Mouse (Mus musculus) midbrain, embryonic 11.5 days (tissue): ENCODE data around the gene Slc6a9. TPM values are rescaled to one million over a fixed set of nuclear protein-coding genes. Genes with fewer than 3 reads are reported as not detected.
A peak's percentile ranks its signal among the peaks of the same experiment; 100 is the strongest.

ENCODE experiments used
- ATAC-seq: fragments of 200-750 bp; cut with Nextera tagmentation; 2 replicates; pipeline ENCODE4 v1.8.0; 2017; ENCODE audit warnings: moderate TSS enrichment, moderate library complexity; ENCODE audit not compliant: low FRiP score
- DNase-seq: peaks from one replicate; pipeline ENCODE4 v3.0.0; 2015; ENCODE audit warnings: low spot score; ENCODE audit errors: missing footprints
- H3K27ac ChIP-seq: fragments of 300-500 bp; sonication (generic); 2 replicates; pipeline ENCODE4 v1.5.1; 2014; ENCODE audit warnings: low read depth, low read length
- H3K27me3 ChIP-seq: fragments of 300-500 bp; sonication (generic); 2 replicates; pipeline ENCODE4 v1.6.1; 2014; ENCODE audit warnings: mild to moderate bottlenecking, low read length, moderate library complexity, mixed read lengths; ENCODE audit not compliant: control insufficient read depth, insufficient read depth
- H3K36me3 ChIP-seq: fragments of 300-500 bp; sonication (generic); 2 replicates; pipeline ENCODE4 v1.6.1; 2014; ENCODE audit warnings: mild to moderate bottlenecking, low read length, moderate library complexity, mixed read lengths; ENCODE audit not compliant: control insufficient read depth, insufficient read depth
- H3K4me1 ChIP-seq: fragments of 300-500 bp; sonication (generic); 2 replicates; pipeline ENCODE4 v1.6.1; 2014; ENCODE audit warnings: low read length; ENCODE audit not compliant: control insufficient read depth, insufficient read depth
- H3K4me2 ChIP-seq: fragments of 300-500 bp; sonication (generic); 2 replicates; pipeline ENCODE4 v1.6.1; 2014; ENCODE audit warnings: mild to moderate bottlenecking, moderate library complexity
- H3K4me3 ChIP-seq: fragments of 300-500 bp; sonication (generic); 2 replicates; pipeline ENCODE4 v1.5.1; 2014; ENCODE audit warnings: low read depth, low read length
- H3K9ac ChIP-seq: fragments of 300-500 bp; sonication (generic); 2 replicates; pipeline ENCODE4 v1.6.1; 2014; ENCODE audit warnings: low read length
- H3K9me3 ChIP-seq: fragments of 300-500 bp; sonication (generic); 2 replicates; pipeline ENCODE4 v1.6.1; 2016; ENCODE audit warnings: low read length; ENCODE audit not compliant: control insufficient read depth
- WGBS: fragments of 180-500 bp; shearing (Covaris S2); extraction: QIAGEN DNeasy Blood & Tissue Kit; methylation state at CpG from one replicate; pipeline ENCODE4 v1.1.7; 2014; 5-methylcytosine and 5-hydroxymethylcytosine counted together
- polyA plus RNA-seq: library from polyadenylated mRNA; unstranded; fragments of >200 nt; fragmentation: Nextera tagmentation; extraction: Ambion mirVana; gene quantifications from 2 replicates; pipeline ENCODE4 v1.2.1, GENCODE M21; 2014

Slc6a9 gene
- polyA plus RNA-seq, 1 experiment from 2014 or later = 4.6 TPM

DNA sequence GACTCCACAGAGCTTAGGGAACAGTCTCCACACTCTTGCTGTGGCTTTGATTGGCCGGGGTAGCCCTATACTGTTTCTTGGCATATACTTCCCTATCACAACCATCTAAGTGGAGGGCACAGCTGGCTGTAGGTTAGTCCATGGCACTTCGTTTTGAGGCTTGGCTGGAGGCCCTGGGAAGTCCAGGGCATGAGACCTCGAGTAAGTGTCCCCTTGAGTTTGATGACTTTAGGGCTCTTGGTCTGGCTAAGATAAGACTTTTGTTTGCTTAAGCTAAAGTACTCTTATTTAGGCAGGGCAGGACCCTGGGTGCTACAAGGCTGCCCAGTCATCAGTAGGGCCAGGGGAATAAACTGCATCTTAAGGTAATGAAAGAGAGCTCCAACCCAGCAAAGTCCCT lies 63.8 kb downstream of the Slc6a9 start:
- no peak overlapping the region for H3K4me3 ChIP-seq
- WGBS = 91% methylated on average over 3 of the region's 3 CpGs
- no peaks in the 10 kb centered on the region for H3K9me3 ChIP-seq
- no peak for ATAC-seq
- H3K27ac ChIP-seq = no peak overlapping the region
- H3K9ac ChIP-seq = no peak overlapping the region
- H3K27me3 ChIP-seq = no peaks in the 10 kb centered on the region
- no peak overlapping the region for H3K4me2 ChIP-seq
- H3K36me3 ChIP-seq = peaks cover 35% of the 10 kb centered on the region
- no peak for DNase-seq
- no peaks in the 10 kb centered on the region for H3K4me1 ChIP-seq

GRCm38 (mm10) chr4:117904094-117904493 lies 69.8 kb downstream of the Slc6a9 start:
- Histone ChIP-seq H3K27ac (no peak overlapping the region), H3K27me3 (no peaks in the 10 kb centered on the region), H3K9me3 (no peaks in the 10 kb centered on the region), H3K4me3 (no peak overlapping the region), H3K4me2 (no peak overlapping the region), H3K36me3 (peaks cover 40% of the 10 kb centered on the region), H3K4me1 (peaks cover 2% of the 10 kb centered on the region; the same call in 1 of the 2 replicates), H3K9ac (no peak overlapping the region)
- ATAC-seq = no peak
- no peak for DNase-seq
- WGBS = 89% methylated on average over 10 of the region's 10 CpGs

DNA sequence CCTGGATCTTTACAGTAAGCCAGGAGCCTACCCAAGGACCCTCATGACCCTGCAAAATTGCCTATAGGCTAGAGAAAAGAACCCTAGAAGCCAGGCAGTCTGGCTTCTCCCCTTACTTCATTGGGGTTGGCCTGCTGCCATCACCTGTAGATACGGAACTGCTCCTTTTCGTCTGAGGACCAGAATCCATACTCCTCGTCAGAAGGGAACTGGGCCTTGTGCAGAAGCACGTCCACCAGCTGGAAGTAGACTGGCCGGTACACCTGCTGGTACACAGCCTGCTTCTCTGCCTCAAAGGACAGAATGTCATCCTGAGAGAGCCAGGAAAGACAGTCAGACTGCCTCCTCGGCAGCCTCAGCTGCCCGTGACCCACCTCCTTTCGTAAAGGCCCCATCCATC lies 70.5 kb downstream of the Slc6a9 start:
- Histone ChIP-seq H3K36me3 (peaks cover 37% of the 10 kb centered on the region), H3K9ac (no peak overlapping the region), H3K4me3 (no peak overlapping the region), H3K4me1 (peaks cover 5% of the 10 kb centered on the region; the same call in 1 of the 2 replicates), H3K4me2 (no peak overlapping the region), H3K27me3 (no peaks in the 10 kb centered on the region), H3K9me3 (no peaks in the 10 kb centered on the region), H3K27ac (no peak overlapping the region)
- no peak for DNase-seq
- WGBS = 90% methylated on average over 8 of the region's 8 CpGs
- ATAC-seq = no peak

GRCm38 (mm10) chr4:117906196-117906595 lies 71.9 kb downstream of the Slc6a9 start:
- no peak overlapping the region for H3K4me2 ChIP-seq
- H3K4me3 ChIP-seq = no peak overlapping the region
- H3K9me3 ChIP-seq = no peaks in the 10 kb centered on the region
- H3K9ac ChIP-seq = no peak overlapping the region
- H3K4me1 ChIP-seq = peaks cover 5% of the 10 kb centered on the region; the same call in 1 of the 2 replicates
- DNase-seq = no peak
- H3K36me3 ChIP-seq = peaks cover 34% of the 10 kb centered on the region
- 91% methylated on average over 3 of the region's 3 CpGs for WGBS
- no peak overlapping the region for H3K27ac ChIP-seq
- H3K27me3 ChIP-seq = no peaks in the 10 kb centered on the region
- no peak for ATAC-seq

DNA sequence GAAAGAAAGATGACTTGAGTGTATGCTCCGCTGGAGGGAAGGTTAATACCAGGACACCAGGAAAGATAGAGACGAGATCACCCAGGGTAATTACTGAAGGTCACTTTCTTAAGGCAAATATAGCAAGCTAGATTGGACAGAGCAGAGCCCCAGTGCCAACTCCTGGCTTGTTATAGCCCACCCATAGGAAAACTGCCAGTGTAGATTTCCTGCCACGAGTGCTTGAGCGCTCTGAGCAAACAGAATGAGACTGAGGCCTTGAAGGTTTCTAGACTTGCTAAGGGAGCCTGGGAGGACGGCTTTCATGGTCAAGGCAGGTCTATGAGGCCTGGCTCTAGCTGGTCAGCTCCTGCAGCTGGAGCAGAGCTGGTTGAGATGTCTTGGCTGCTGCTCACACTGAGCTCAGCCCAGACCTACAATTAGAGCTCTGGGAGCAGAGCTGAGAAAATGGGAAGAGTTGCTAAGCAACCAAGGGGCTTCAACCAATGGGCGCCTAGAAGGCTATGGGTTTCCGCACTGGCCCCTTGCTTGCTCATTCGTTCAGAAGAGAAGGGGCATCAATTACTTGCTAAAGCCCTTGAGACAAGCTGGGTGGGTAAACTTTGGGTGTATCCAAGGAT lies 74.6 kb downstream of the Slc6a9 start:
- H3K27me3 ChIP-seq = no peaks in the 10 kb centered on the region
- H3K4me2 ChIP-seq = no peak overlapping the region
- WGBS = 70% methylated on average over 8 of the region's 8 CpGs
- no peak overlapping the region for H3K4me3 ChIP-seq
- H3K36me3 ChIP-seq = peaks cover 14% of the 10 kb centered on the region
- H3K27ac ChIP-seq = no peak overlapping the region
- ATAC-seq (peak; percentile 68; the same call in 1 of the 2 replicates), DNase-seq (no peak)
- H3K9me3 ChIP-seq = no peaks in the 10 kb centered on the region
- peaks cover 15% of the 10 kb centered on the region for H3K4me1 ChIP-seq
- no peak overlapping the region for H3K9ac ChIP-seq

- Histone ChIP-seq H3K27me3 (no peaks in the 10 kb centered on the region), H3K9ac (no peak overlapping the region), H3K4me3 (no peak overlapping the region), H3K27ac (no peak overlapping the region), H3K9me3 (no peaks in the 10 kb centered on the region), H3K36me3 (peaks cover 5% of the 10 kb centered on the region), H3K4me1 (peaks cover 22% of the 10 kb centered on the region), H3K4me2 (no peak overlapping the region)
- WGBS = 94% methylated on average over 13 of the region's 13 CpGs
- ATAC-seq (no peak), DNase-seq (no peak)
These were observed 77.8 kb downstream of the Slc6a9 start for GRCm38 (mm10) chr4:117912131-117912561.

DNA sequence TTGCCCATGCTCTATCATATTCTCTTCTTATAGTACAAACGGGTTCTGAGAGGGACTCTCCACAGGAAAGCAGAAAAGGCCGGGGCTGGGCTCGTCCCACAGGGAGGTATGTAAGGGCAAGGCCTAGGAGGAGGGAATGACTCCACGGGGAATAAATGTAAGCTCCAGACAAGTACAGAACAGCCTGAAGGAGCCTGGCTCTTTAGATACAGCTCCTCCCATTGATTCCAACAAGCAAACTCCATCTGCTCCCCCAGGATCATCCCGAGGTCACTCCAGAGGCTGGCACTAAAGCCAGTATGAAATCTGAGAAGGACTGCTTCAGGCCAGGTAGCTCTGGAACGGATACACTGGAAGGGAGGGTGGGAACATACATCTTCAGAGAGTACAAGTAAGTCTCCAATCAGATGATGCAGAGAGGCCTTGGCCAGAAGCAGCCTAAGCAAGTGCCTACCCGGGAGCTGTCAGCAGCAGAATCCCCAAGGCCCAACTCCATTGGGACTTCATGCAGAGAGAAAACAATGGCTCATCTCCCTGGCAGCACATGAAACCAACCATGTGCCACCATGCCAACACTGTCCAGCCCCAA lies 78.5 kb downstream of the Slc6a9 start:
- Histone ChIP-seq H3K4me2 (peak overlapping the region; percentile 98; the same call in 1 of the 2 replicates), H3K4me1 (peaks cover 22% of the 10 kb centered on the region), H3K9ac (no peak overlapping the region), H3K27ac (no peak overlapping the region), H3K4me3 (no peak overlapping the region), H3K27me3 (no peaks in the 10 kb centered on the region), H3K36me3 (peaks cover 5% of the 10 kb centered on the region), H3K9me3 (no peaks in the 10 kb centered on the region)
- 76% methylated on average over 7 of the region's 7 CpGs for WGBS
- ATAC-seq = no peak
- no peak for DNase-seq

DNA sequence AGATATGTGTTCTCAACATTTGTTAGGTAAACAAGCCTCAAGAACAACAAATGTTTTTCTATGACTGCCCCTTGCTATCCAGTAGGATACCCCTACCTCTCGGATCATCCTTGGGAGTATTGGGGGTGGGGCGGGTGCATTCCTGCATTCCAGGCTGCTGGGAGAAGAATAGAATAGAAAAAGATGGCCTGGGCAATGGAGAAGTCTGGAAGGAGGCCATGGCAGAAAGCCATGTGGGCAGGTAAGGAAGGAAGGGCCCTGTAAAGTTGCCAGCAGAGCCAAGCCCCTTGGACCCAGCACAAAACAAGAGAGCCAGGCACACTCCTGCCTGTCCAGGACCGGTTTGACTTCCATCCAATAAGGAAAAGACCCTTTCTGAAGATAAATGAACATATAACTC lies 79.1 kb downstream of the Slc6a9 start:
- ATAC-seq (no peak), DNase-seq (no peak)
- Histone ChIP-seq H3K9me3 (no peaks in the 10 kb centered on the region), H3K4me3 (no peak overlapping the region; the same call in 1 of the 2 replicates), H3K9ac (no peak overlapping the region; the same call in 1 of the 2 replicates), H3K27ac (no peak overlapping the region), H3K36me3 (peaks cover 5% of the 10 kb centered on the region), H3K27me3 (no peaks in the 10 kb centered on the region), H3K4me2 (peak overlapping the region; percentile 98), H3K4me1 (peaks cover 22% of the 10 kb centered on the region)
- 46% methylated on average over 3 of the region's 3 CpGs for WGBS

DNA sequence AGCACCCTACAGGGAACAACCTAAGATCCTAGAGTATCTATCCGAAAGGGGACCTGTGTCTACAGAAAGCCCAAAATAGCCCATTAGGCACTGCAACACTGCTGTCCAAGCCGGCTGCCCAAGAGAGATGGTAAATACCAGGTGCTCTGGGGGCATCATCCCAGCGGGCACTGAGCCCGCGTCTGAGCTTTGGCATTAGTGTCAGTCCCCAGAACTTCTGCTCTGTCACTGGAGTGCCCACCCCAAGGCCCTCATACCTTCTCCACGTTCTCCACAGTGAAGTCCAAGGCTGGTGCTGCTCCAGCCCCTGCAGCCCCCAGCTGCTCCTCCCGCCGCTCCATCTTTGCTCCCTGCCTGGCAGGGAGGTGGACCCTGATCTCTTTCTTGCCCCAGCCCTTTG lies 79.7 kb downstream of the Slc6a9 start:
- H3K27ac ChIP-seq = no peak overlapping the region

More for the DNA sequence above, 79.7 kb downstream of the Slc6a9 start:
- peak overlapping the region; percentile 77 for H3K4me3 ChIP-seq
- H3K4me1 ChIP-seq = peaks cover 20% of the 10 kb centered on the region
- peaks cover 5% of the 10 kb centered on the region for H3K36me3 ChIP-seq
- H3K9ac ChIP-seq = peak overlapping the region; percentile 83
- 20% methylated on average over 8 of the region's 8 CpGs for WGBS
- peak overlapping the region; percentile 98 for H3K4me2 ChIP-seq
- DNase-seq = no peak
- ATAC-seq = no peak
- no peaks in the 10 kb centered on the region for H3K9me3 ChIP-seq
- no peaks in the 10 kb centered on the region for H3K27me3 ChIP-seq
